Mouse (Mus musculus) heart, postnatal 14 days (tissue): ENCODE measurements around the gene Dok5. TPM values are rescaled to one million over a fixed set of nuclear protein-coding genes. Genes with fewer than 3 reads are reported as not detected.

Source experiments
- DNase-seq, 2 experiments: peaks; one replicate each; pipeline ENCODE4 v3.0.0; 2021 to 2022
- intact Hi-C: fragments of 180-260 bp; cut with DNase I; formaldehyde crosslinking; loops from one replicate; pipeline ENCODE4 v1.15.1; 2025
- total RNA-seq, 2 experiments: library from RNA; stranded (reverse); gene quantifications; 2 replicates each; pipeline ENCODE4 v1.2.3; 2021

Dok5 gene
- total RNA-seq, 2 experiments from 2014 or later: 0.27 to 0.45 TPM

GRCm38 (mm10) chr2:170903367-170903766 lies 171.8 kb downstream of the Dok5 start:
- intact Hi-C loops: no loop called here
- no peak for DNase-seq

GRCm38 (mm10) chr2:170912589-170913223 lies 181.1 kb downstream of the Dok5 start:
- intact Hi-C loops: loop anchor here (1.0 kb wide), 1 partner anchor 1303 kb away; no protein-coding TSS in a partner anchor
- peak; percentile 22 to 59 for DNase-seq

- intact Hi-C loops: loop anchor here (1.0 kb wide), 1 partner anchor 1301 kb away; no protein-coding TSS in a partner anchor
- no peak for DNase-seq
These were observed 182.3 kb downstream of the Dok5 start for GRCm38 (mm10) chr2:170913863-170914262.

- no peak for DNase-seq
- intact Hi-C loops: no loop called here
These were observed 184.0 kb downstream of the Dok5 start for GRCm38 (mm10) chr2:170915646-170916045.

- no peak for DNase-seq
- intact Hi-C loops: no loop called here
These were observed 190.7 kb downstream of the Dok5 start for GRCm38 (mm10) chr2:170922260-170922659.

GRCm38 (mm10) chr2:170924131-170924530 lies 192.5 kb downstream of the Dok5 start:
- intact Hi-C loops: no loop called here

GRCm38 (mm10) chr2:170926237-170926636 lies 194.6 kb downstream of the Dok5 start:
- intact Hi-C loops: no loop called here
- DNase-seq: no peak

More at GRCm38 (mm10) chr2:170924131-170924530, 192.5 kb downstream of the Dok5 start:
- DNase-seq: no peak

Other genes starting within 250 kb of the Dok5 start
- 10 to 100 TPM in 1 of 2 experiments, 1 to 10 TPM in 1; 8.5 to 12.0 TPM for gene Pfdn4, start 235.4 kb upstream of the Dok5 start, total RNA-seq
- not detected for gene Cyp24a1, start 234.7 kb upstream of the Dok5 start, total RNA-seq
- gene 4930470P17Rik, start 129.8 kb upstream of the Dok5 start, total RNA-seq: not detected